Mouse (Mus musculus): ENCODE data around the gene Rad51ap1. TPM values are rescaled to one million over a fixed set of nuclear protein-coding genes. Genes with fewer than 3 reads are reported as not detected.

Rad51ap1 gene
- total and polyA plus RNA-seq, 2 experiments: 0.20 to 0.28 TPM

GRCm38 (mm10) chr6:126961371-126962018 lies 22.1 kb upstream of the Rad51ap1 start:
- Histone ChIP-seq H3K27ac (replicated peaks; ENCODE audit: insufficient read depth, low read depth, low read length) (no peak overlapping the region), H3K36me3 (ENCODE audit: control insufficient read depth, insufficient read depth, low read length) (peaks cover 25% of the 10 kb centered on the region), H3K9ac (ENCODE audit: low read depth, low read length) (no peak overlapping the region), H3K4me3 (ENCODE audit: insufficient read depth, low read depth, low read length) (no peak overlapping the region), H3K79me2 (ENCODE audit: control insufficient read depth, insufficient read depth, low read length) (no peaks in the 10 kb centered on the region), H3K27me3 (ENCODE audit: control insufficient read depth, insufficient read depth, low read length) (no peaks in the 10 kb centered on the region), H3K4me1 (ENCODE audit: control insufficient read depth, insufficient read depth, low read length) (no peaks in the 10 kb centered on the region)
- no peak for DNase-seq (ENCODE audit: extremely low read depth, low read depth, low spot score)
- WGBS: 89% methylated on average over 8 of the region's 8 CpGs
- TF ChIP-seq CTCF (IDR thresholded peaks at IDR 0.05; ENCODE audit: low read depth, low read length) (no peak), POLR2A (IDR thresholded peaks at IDR 0.05; ENCODE audit: extremely low read depth, insufficient read depth, low read length) (no peak)

GRCm38 (mm10) chr6:126955734-126956133 lies 16.3 kb upstream of the Rad51ap1 start:
- DNase-seq (ENCODE audit: extremely low read depth, low read depth, low spot score): peak; percentile 38
- Histone ChIP-seq H3K9ac (ENCODE audit: low read depth, low read length) (no peak overlapping the region), H3K4me3 (ENCODE audit: insufficient read depth, low read depth, low read length) (no peak overlapping the region), H3K27me3 (ENCODE audit: control insufficient read depth, insufficient read depth, low read length) (no peaks in the 10 kb centered on the region), H3K79me2 (ENCODE audit: control insufficient read depth, insufficient read depth, low read length) (no peaks in the 10 kb centered on the region), H3K27ac (replicated peaks; ENCODE audit: insufficient read depth, low read depth, low read length) (no peak overlapping the region), H3K4me1 (ENCODE audit: control insufficient read depth, insufficient read depth, low read length) (no peaks in the 10 kb centered on the region), H3K36me3 (ENCODE audit: control insufficient read depth, insufficient read depth, low read length) (peaks cover 23% of the 10 kb centered on the region)
- no peak for TF ChIP-seq POLR2A (IDR thresholded peaks at IDR 0.05; ENCODE audit: extremely low read depth, insufficient read depth, low read length)
- peak; percentile 89 for TF ChIP-seq CTCF (IDR thresholded peaks at IDR 0.05; ENCODE audit: low read depth, low read length)
- 13% methylated on average over 10 of the region's 10 CpGs for WGBS

GRCm38 (mm10) chr6:126948336-126948735 lies 8.9 kb upstream of the Rad51ap1 start:
- Histone ChIP-seq H3K9ac (ENCODE audit: low read depth, low read length) (no peak overlapping the region), H3K27me3 (ENCODE audit: control insufficient read depth, insufficient read depth, low read length) (no peaks in the 10 kb centered on the region), H3K4me1 (ENCODE audit: control insufficient read depth, insufficient read depth, low read length) (no peaks in the 10 kb centered on the region), H3K27ac (replicated peaks; ENCODE audit: insufficient read depth, low read depth, low read length) (no peak overlapping the region), H3K36me3 (ENCODE audit: control insufficient read depth, insufficient read depth, low read length) (peaks cover 36% of the 10 kb centered on the region; the same call in 1 of the 2 replicates), H3K79me2 (ENCODE audit: control insufficient read depth, insufficient read depth, low read length) (no peaks in the 10 kb centered on the region), H3K4me3 (ENCODE audit: insufficient read depth, low read depth, low read length) (no peak overlapping the region)
- WGBS: 94% methylated on average over 4 of the region's 4 CpGs
- peak; percentile 6 for DNase-seq (ENCODE audit: extremely low read depth, low read depth, low spot score)
- TF ChIP-seq POLR2A (IDR thresholded peaks at IDR 0.05; ENCODE audit: extremely low read depth, insufficient read depth, low read length) (no peak), CTCF (IDR thresholded peaks at IDR 0.05; ENCODE audit: low read depth, low read length) (peak; percentile 43; the same call in 1 of the 2 replicates)

GRCm38 (mm10) chr6:126940451-126940850 lies 1.1 kb upstream of the Rad51ap1 start:
- Histone ChIP-seq H3K9ac (ENCODE audit: low read depth, low read length) (no peak overlapping the region), H3K4me1 (ENCODE audit: control insufficient read depth, insufficient read depth, low read length) (peaks cover 8% of the 10 kb centered on the region; the same call in 1 of the 2 replicates), H3K36me3 (ENCODE audit: control insufficient read depth, insufficient read depth, low read length) (peaks cover 15% of the 10 kb centered on the region; the same call in 1 of the 2 replicates), H3K27ac (replicated peaks; ENCODE audit: insufficient read depth, low read depth, low read length) (no peak overlapping the region), H3K4me3 (ENCODE audit: insufficient read depth, low read depth, low read length) (no peak overlapping the region; the same call in 1 of the 2 replicates), H3K27me3 (ENCODE audit: control insufficient read depth, insufficient read depth, low read length) (no peaks in the 10 kb centered on the region), H3K79me2 (ENCODE audit: control insufficient read depth, insufficient read depth, low read length) (no peaks in the 10 kb centered on the region)
- DNase-seq (ENCODE audit: extremely low read depth, low read depth, low spot score): peak; percentile 33
- 5% methylated on average over 5 of the region's 5 CpGs for WGBS
- no peak for TF ChIP-seq POLR2A (IDR thresholded peaks at IDR 0.05; ENCODE audit: extremely low read depth, insufficient read depth, low read length)
- TF ChIP-seq CTCF (IDR thresholded peaks at IDR 0.05; ENCODE audit: low read depth, low read length): no peak

- no peak for TF ChIP-seq POLR2A (IDR thresholded peaks at IDR 0.05; ENCODE audit: extremely low read depth, insufficient read depth, low read length)
- TF ChIP-seq CTCF (IDR thresholded peaks at IDR 0.05; ENCODE audit: low read depth, low read length): no peak
- H3K4me1 ChIP-seq (ENCODE audit: control insufficient read depth, insufficient read depth, low read length): peaks cover 8% of the 10 kb centered on the region; the same call in 1 of the 2 replicates
- DNase-seq (ENCODE audit: extremely low read depth, low read depth, low spot score): no peak
- peak overlapping the region; percentile 88 for H3K4me3 ChIP-seq (ENCODE audit: insufficient read depth, low read depth, low read length)
- peaks cover 5% of the 10 kb centered on the region; the same call in 1 of the 2 replicates for H3K36me3 ChIP-seq (ENCODE audit: control insufficient read depth, insufficient read depth, low read length)
- H3K27me3 ChIP-seq (ENCODE audit: control insufficient read depth, insufficient read depth, low read length): no peaks in the 10 kb centered on the region
- peak overlapping the region; percentile 59 for H3K9ac ChIP-seq (ENCODE audit: low read depth, low read length)
- no peaks in the 10 kb centered on the region for H3K79me2 ChIP-seq (ENCODE audit: control insufficient read depth, insufficient read depth, low read length)
- under 1% methylated on average over 31 of the region's 31 CpGs for WGBS
- H3K27ac ChIP-seq (replicated peaks; ENCODE audit: insufficient read depth, low read depth, low read length): no peak overlapping the region
These were observed 417 bp downstream of the Rad51ap1 start for GRCm38 (mm10) chr6:126938853-126939486.
